Mouse (Mus musculus): ENCODE measurements around the gene Gm45521. TPM values are rescaled to one million over a fixed set of nuclear protein-coding genes. Genes with fewer than 3 reads are reported as not detected.

Gm45521 gene
- total RNA-seq, 2 experiments from 2014 or later, result not detected

DNA sequence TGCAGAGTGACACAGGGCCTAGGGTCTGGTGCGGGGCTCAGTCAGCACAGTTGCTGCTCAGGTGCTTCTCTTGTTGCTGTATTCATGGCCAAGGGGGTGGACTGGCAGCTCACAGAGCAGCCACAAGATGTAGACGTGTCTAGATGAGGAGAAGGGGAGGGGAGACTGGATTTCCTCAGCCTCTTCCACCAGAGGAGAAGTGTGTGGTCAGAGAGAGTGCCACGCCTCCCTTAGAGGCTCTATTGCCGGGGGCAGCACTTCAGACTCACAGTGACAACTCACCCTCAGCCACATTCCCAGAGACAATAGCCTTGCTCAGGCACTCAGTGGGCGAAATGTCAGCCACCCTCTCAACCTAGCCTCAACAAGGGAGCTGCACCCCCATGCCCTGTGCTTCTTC lies 11.8 kb upstream of the Gm45521 start:
- no peak for DNase-seq (ENCODE audit: low spot score)
- intact Hi-C loops (cut with DNase I), result loop anchor here (10.0 kb wide), 1 partner anchor 130 kb away; the partner anchor contains the start of gene Flnb

DNA sequence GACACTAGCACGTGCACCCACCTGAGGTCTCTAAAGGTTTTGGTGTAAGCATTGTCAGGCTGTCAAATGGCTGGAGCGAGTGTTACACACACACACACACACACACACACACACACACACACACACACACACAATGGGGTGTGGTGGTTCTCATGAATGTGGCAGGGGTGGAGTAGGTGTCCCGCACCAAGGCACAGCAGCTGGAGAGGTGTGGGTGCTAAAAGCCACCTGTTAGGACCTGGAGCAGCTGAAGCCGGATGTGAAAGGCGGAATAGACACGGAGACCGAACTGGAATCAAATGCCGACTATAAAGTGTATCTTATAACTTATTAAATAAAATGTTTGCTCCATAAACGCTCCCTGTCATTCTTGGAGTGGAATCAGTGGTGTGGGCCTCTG lies 5.9 kb upstream of the Gm45521 start:
- intact Hi-C loops (cut with DNase I), result no loop called here
- DNase-seq (ENCODE audit: low spot score), result no peak

GRCm38 (mm10) chr14:7952610-7953254 lies 4.4 kb upstream of the Gm45521 start:
- DNase-seq (ENCODE audit: low spot score), result peak; percentile 59
- intact Hi-C loops (cut with DNase I), result no loop called here

GRCm38 (mm10) chr14:7954071-7954471 lies 3.0 kb upstream of the Gm45521 start:
- intact Hi-C loops (cut with DNase I), result no loop called here

DNA sequence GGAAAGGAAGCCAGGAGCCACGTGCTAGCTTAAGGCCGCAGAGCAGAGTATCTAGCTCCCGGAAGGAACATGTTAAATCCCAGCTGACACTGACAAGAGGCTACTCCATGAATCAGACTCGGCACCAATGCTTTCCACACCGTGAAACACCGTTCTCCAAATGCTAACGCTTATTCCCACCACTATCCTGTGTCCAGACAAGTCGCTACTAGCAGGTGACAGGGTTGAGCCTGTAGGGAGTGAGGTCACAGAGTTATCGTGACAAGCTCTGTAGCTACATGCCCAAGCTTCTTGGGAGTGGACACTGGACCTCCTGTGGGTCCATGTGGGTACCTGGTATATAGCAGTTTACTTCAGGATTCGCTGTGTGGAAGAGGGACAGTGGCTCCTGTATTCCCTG lies 661 bp upstream of the Gm45521 start:
- intact Hi-C loops (cut with DNase I), result no loop called here
- DNase-seq (ENCODE audit: low spot score), result no peak

More at GRCm38 (mm10) chr14:7954071-7954471, 3.0 kb upstream of the Gm45521 start:
- DNase-seq (ENCODE audit: low spot score), result peak; percentile 25

- intact Hi-C loops (cut with DNase I), result loop anchor here (5.0 kb wide), 1 partner anchor 297 kb away; the partner anchor contains the start of gene Acox2
- DNase-seq (ENCODE audit: low spot score), result no peak
Observed at GRCm38 (mm10) chr14:7960616-7961015, 3.5 kb downstream of the Gm45521 start.

DNA sequence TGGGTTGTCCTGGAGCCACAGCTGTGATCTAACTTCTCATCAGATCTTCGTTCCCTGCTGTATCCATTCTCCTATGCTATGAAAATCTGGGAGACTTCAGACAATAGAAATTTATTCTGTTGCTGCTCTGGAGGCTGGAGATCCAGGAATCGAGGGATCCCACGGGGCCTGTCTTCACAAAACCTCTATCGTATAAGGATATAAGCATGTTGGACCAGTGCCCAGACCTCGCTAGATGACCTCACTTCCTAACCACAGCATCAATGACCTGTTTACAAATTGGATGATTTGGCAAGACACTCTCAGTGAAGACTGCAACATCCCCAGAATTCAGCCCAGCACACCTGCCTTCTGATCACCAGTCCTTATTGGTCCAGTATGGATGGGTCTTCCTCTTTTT lies 4.6 kb downstream of the Gm45521 start:
- intact Hi-C loops (cut with DNase I), result loop anchor here (5.0 kb wide), 1 partner anchor 296 kb away; the partner anchor contains the start of gene Acox2
- DNase-seq (ENCODE audit: low spot score), result no peak

DNA sequence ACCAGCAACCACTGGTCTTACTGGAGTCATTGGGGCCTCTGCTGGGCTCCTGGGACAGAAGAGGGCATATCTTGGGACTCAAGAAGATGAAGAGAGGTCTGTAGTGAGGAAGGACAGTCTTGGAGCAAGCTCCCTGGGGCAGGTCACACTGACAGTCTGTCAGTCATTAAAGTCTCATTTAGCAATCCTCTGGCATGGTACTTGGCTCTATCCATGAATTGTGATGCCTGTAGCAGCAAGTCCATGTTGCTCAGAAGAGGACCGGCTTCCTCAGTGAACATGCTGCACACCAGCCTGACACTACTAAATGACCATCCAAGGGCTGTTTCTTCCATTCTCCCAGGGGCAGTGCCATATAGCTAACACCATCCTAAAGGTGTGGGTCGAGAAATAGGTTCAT lies 5.5 kb downstream of the Gm45521 start:
- DNase-seq (ENCODE audit: low spot score), result no peak
- intact Hi-C loops (cut with DNase I), result loop anchor here (5.0 kb wide), 1 partner anchor 295 kb away; the partner anchor contains the start of gene Acox2

GRCm38 (mm10) chr14:7963160-7963559 lies 6.1 kb downstream of the Gm45521 start:
- intact Hi-C loops (cut with DNase I), result loop anchor here (5.0 kb wide), 1 partner anchor 294 kb away; the partner anchor contains the start of gene Acox2
- no peak for DNase-seq (ENCODE audit: low spot score)

DNA sequence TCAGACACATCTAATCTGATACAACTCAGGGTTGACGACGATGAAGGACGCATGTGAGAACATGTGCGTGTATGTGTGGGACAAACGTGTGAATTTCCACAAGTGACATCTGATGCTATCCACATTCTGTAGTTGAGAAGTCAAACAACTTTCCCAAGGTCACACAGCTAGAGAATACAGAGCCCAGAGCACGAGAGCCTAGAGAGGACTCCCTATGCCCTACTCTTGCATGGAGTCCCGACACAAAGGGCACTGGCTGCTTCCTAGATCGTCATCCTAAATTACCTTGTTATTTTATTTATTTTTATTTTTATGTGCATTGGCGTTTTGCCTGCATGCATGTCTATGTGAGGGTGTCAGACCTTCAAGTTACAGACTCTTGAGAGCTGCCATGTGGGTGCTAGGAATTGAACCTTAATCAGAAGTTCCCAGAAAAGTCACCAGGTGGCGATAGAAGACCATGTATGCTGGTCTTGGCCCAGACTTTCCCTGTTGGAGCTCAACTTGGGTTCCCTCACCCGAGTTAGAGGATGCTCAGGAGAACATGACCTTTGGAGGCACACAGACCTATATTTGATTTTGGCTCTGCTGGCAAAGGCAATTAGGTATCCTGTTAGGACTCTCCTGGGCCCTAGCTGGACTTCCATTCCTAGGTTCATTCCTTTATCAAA lies 7.3 kb downstream of the Gm45521 start:
- intact Hi-C loops (cut with DNase I), result loop anchor here (2.0 to 5.0 kb wide), 4 partner anchors 78 to 382 kb away; partner anchors contain the start of genes Acox2 and Flnb
- peak; percentile 29 for DNase-seq (ENCODE audit: low spot score)

- no peak for DNase-seq (ENCODE audit: low spot score)
- intact Hi-C loops (cut with DNase I), result no loop called here
Observed at GRCm38 (mm10) chr14:7971889-7972493, 14.9 kb downstream of the Gm45521 start.

DNA sequence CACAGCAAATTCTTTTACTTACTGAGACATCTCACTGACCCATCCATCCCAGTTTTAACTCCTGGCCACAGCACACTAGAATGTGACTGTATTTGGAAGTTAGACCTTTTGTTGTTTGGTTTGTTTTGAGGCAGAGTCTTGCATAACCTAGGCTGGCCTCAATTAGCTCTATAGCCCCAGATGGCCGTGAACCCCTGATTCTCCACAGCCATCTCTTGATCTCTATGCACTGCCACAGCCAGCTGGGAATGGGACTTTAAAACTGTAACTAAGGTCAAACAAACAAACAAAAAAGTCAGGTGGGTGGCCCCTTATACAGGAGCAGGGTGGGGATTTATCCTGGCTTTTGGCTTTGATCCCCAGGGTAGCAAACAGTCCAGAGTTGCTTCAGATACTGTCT lies 17.6 kb downstream of the Gm45521 start:
- intact Hi-C loops (cut with DNase I), result no loop called here
- DNase-seq (ENCODE audit: low spot score), result no peak

GRCm38 (mm10) chr14:7975177-7975576 lies 18.1 kb downstream of the Gm45521 start:
- no peak for DNase-seq (ENCODE audit: low spot score)
- intact Hi-C loops (cut with DNase I), result no loop called here

GRCm38 (mm10) chr14:7977471-7977870 lies 20.4 kb downstream of the Gm45521 start:
- intact Hi-C loops (cut with DNase I), result no loop called here
- DNase-seq (ENCODE audit: low spot score), result no peak

- intact Hi-C loops (cut with DNase I), result no loop called here
- DNase-seq (ENCODE audit: low spot score), result no peak
Observed at GRCm38 (mm10) chr14:7978183-7978582, 21.1 kb downstream of the Gm45521 start.

GRCm38 (mm10) chr14:7981226-7981625 lies 24.1 kb downstream of the Gm45521 start:
- intact Hi-C loops (cut with DNase I), result loop anchor here (10.0 kb wide), 1 partner anchor 56 kb away; no protein-coding TSS in a partner anchor
- DNase-seq (ENCODE audit: low spot score), result no peak

GRCm38 (mm10) chr14:7986913-7987312 lies 29.8 kb downstream of the Gm45521 start:
- intact Hi-C loops (cut with DNase I), result loop anchor here (10.0 kb wide), 1 partner anchor 62 kb away; no protein-coding TSS in a partner anchor
- DNase-seq (ENCODE audit: low spot score), result no peak

DNA sequence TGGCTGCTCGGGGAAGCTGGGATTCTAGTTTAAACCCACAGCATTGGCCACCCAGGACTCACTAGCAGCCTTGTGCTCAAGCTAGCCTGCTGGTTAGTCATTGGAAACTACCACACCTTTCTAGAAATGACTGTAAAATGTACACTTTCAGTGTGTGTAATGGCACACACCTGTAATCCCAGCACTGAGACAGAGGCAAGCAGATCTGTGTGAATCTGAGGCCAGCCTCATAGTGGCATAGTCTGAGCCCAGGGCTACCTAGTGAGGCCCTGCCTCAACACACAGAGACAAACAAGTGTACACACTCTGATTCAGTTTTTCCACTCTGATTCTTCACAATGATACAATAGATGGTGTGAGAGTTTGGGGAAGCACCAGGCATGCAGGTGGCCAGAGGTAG lies 32.3 kb downstream of the Gm45521 start:
- intact Hi-C loops (cut with DNase I), result loop anchor here (10.0 kb wide), 1 partner anchor 65 kb away; no protein-coding TSS in a partner anchor
- DNase-seq (ENCODE audit: low spot score), result no peak

- DNase-seq (ENCODE audit: low spot score), result no peak
- intact Hi-C loops (cut with DNase I), result loop anchor here (10.0 kb wide), 1 partner anchor 65 kb away; no protein-coding TSS in a partner anchor
Observed at GRCm38 (mm10) chr14:7989961-7990360, 32.9 kb downstream of the Gm45521 start.

GRCm38 (mm10) chr14:7991108-7991776 lies 34.2 kb downstream of the Gm45521 start:
- intact Hi-C loops (cut with DNase I), result no loop called here
- no peak for DNase-seq (ENCODE audit: low spot score)
